Mouse (Mus musculus): ENCODE results near the gene Tnfaip8l2.

GRCm38 (mm10) chr3:95107898-95108297, 34.3 kb downstream of the Tnfaip8l2 start:
- TF ChIP-seq POLR2A (IDR thresholded peaks at IDR 0.05; ENCODE audit: borderline replicate concordance, low read depth, low read length), result no peak
- no peak for TF ChIP-seq CTCF (IDR thresholded peaks at IDR 0.05; ENCODE audit: low read depth, low read length)

Data from bone marrow macrophage, adult 2 months (primary cell).